Mouse (Mus musculus): Measurements from ENCODE around the gene Thap4.

- TF ChIP-seq JUN (IDR thresholded peaks at IDR 0.05; ENCODE audit: insufficient read depth, low read depth, low read length) (no peak), CTCF (conservative IDR thresholded peaks at IDR 0.05 in 1 of 2, IDR thresholded peaks at IDR 0.05 in 1 of 2; ENCODE audit: low read depth in 2 of 2, low read length in 2 of 2) (no peak), POLR2A (IDR thresholded peaks at IDR 0.05; ENCODE audit: low read depth, low read length) (no peak), ETS1 (conservative IDR thresholded peaks at IDR 0.05; ENCODE audit: low read depth, low read length) (no peak), HCFC1 (IDR thresholded peaks at IDR 0.05; ENCODE audit: low read depth, low read length) (no peak), TCF12 (IDR thresholded peaks at IDR 0.05; ENCODE audit: low read depth, low read length) (no peak), NRF1 (IDR thresholded peaks at IDR 0.05; ENCODE audit: low read depth, low read length) (no peak), UBTF (IDR thresholded peaks at IDR 0.05; ENCODE audit: low read depth, low read length) (no peak), USF2 (conservative IDR thresholded peaks at IDR 0.05; ENCODE audit: low read depth, low read length) (no peak), MAZ (IDR thresholded peaks at IDR 0.05; ENCODE audit: low read depth, low read length) (no peak), ZNF384 (IDR thresholded peaks at IDR 0.05; ENCODE audit: low read depth, low read length) (no peak)
These were observed 12.9 kb upstream of the Thap4 start for GRCm38 (mm10) chr1:93767600-93767999.
